Mouse (Mus musculus): Measurements from ENCODE around the gene Ubr4. TPM values are rescaled to one million over a fixed set of nuclear protein-coding genes. Genes with fewer than 3 reads are reported as not detected.

Ubr4 gene
- total and polyA plus RNA-seq, 2 experiments from 2014 or later: 41.0 to 80.6 TPM

GRCm38 (mm10) chr4:139446176-139446575, 93.8 kb downstream of the Ubr4 start:
- 54% methylated on average over 2 of the region's 2 CpGs for WGBS
- Histone ChIP-seq H3K27ac (ENCODE audit: low read depth) (no peak overlapping the region), H3K4me1 (ENCODE audit: control insufficient read depth, insufficient read depth) (no peaks in the 10 kb centered on the region), H3K4me2 (ENCODE audit: low read depth, low read length) (no peak overlapping the region), H3K27me3 (ENCODE audit: control insufficient read depth, insufficient read depth, low read length) (no peaks in the 10 kb centered on the region), H3K9ac (replicated peaks; ENCODE audit: low read depth, low read length) (no peak overlapping the region), H3K36me3 (replicated peaks; ENCODE audit: control insufficient read depth, insufficient read depth, low read length) (peaks cover 98% of the 10 kb centered on the region), H3K9me3 (replicated peaks; ENCODE audit: control insufficient read depth, low read length) (no peaks in the 10 kb centered on the region), H3K4me3 (ENCODE audit: low read depth, low read length) (no peak overlapping the region)
- no peak for DNase-seq (ENCODE audit: low spot score)
- no peak for ATAC-seq (ENCODE audit: insufficient read depth, low read depth)
- TF ChIP-seq EP300 (IDR thresholded peaks at IDR 0.05; ENCODE audit: low read depth): no peak
- no peak for TF ChIP-seq CTCF (IDR thresholded peaks at IDR 0.05; ENCODE audit: low read depth)

GRCm38 (mm10) chr4:139446731-139447675, 94.6 kb downstream of the Ubr4 start:
- Histone ChIP-seq H3K4me1 (ENCODE audit: control insufficient read depth, insufficient read depth) (no peaks in the 10 kb centered on the region), H3K4me3 (ENCODE audit: low read depth, low read length) (no peak overlapping the region), H3K36me3 (replicated peaks; ENCODE audit: control insufficient read depth, insufficient read depth, low read length) (peaks cover 98% of the 10 kb centered on the region), H3K4me2 (ENCODE audit: low read depth, low read length) (no peak overlapping the region), H3K9me3 (replicated peaks; ENCODE audit: control insufficient read depth, low read length) (no peaks in the 10 kb centered on the region), H3K27me3 (ENCODE audit: control insufficient read depth, insufficient read depth, low read length) (no peaks in the 10 kb centered on the region), H3K9ac (replicated peaks; ENCODE audit: low read depth, low read length) (no peak overlapping the region), H3K27ac (ENCODE audit: low read depth) (no peak overlapping the region)
- TF ChIP-seq CTCF (IDR thresholded peaks at IDR 0.05; ENCODE audit: low read depth) (no peak), EP300 (IDR thresholded peaks at IDR 0.05; ENCODE audit: low read depth) (no peak)
- no peak for ATAC-seq (ENCODE audit: insufficient read depth, low read depth)
- no peak for DNase-seq (ENCODE audit: low spot score)
- 62% methylated on average over 11 of the region's 11 CpGs for WGBS

- Histone ChIP-seq H3K27me3 (ENCODE audit: control insufficient read depth, insufficient read depth, low read length) (no peaks in the 10 kb centered on the region), H3K9me3 (replicated peaks; ENCODE audit: control insufficient read depth, low read length) (no peaks in the 10 kb centered on the region), H3K9ac (replicated peaks; ENCODE audit: low read depth, low read length) (no peak overlapping the region), H3K4me2 (ENCODE audit: low read depth, low read length) (no peak overlapping the region), H3K4me3 (ENCODE audit: low read depth, low read length) (no peak overlapping the region), H3K4me1 (ENCODE audit: control insufficient read depth, insufficient read depth) (no peaks in the 10 kb centered on the region), H3K36me3 (replicated peaks; ENCODE audit: control insufficient read depth, insufficient read depth, low read length) (peaks cover 99% of the 10 kb centered on the region), H3K27ac (ENCODE audit: low read depth) (no peak overlapping the region)
- DNase-seq (ENCODE audit: low spot score) (no peak), ATAC-seq (ENCODE audit: insufficient read depth, low read depth) (no peak)
- TF ChIP-seq CTCF (IDR thresholded peaks at IDR 0.05; ENCODE audit: low read depth) (no peak), EP300 (IDR thresholded peaks at IDR 0.05; ENCODE audit: low read depth) (no peak)
- WGBS: 92% methylated on average over 8 of the region's 8 CpGs
These were observed 100.7 kb downstream of the Ubr4 start for GRCm38 (mm10) chr4:139452944-139453700.

- Histone ChIP-seq H3K4me1 (ENCODE audit: control insufficient read depth, insufficient read depth) (no peaks in the 10 kb centered on the region), H3K9ac (replicated peaks; ENCODE audit: low read depth, low read length) (no peak overlapping the region), H3K4me3 (ENCODE audit: low read depth, low read length) (no peak overlapping the region), H3K27me3 (ENCODE audit: control insufficient read depth, insufficient read depth, low read length) (no peaks in the 10 kb centered on the region), H3K27ac (ENCODE audit: low read depth) (no peak overlapping the region), H3K36me3 (replicated peaks; ENCODE audit: control insufficient read depth, insufficient read depth, low read length) (peaks cover 99% of the 10 kb centered on the region), H3K4me2 (ENCODE audit: low read depth, low read length) (no peak overlapping the region), H3K9me3 (replicated peaks; ENCODE audit: control insufficient read depth, low read length) (no peaks in the 10 kb centered on the region)
- 92% methylated on average over 6 of the region's 6 CpGs for WGBS
- DNase-seq (ENCODE audit: low spot score): no peak
- no peak for TF ChIP-seq EP300 (IDR thresholded peaks at IDR 0.05; ENCODE audit: low read depth)
- TF ChIP-seq CTCF (IDR thresholded peaks at IDR 0.05; ENCODE audit: low read depth): no peak
- ATAC-seq (ENCODE audit: insufficient read depth, low read depth): no peak
These were observed 101.9 kb downstream of the Ubr4 start for GRCm38 (mm10) chr4:139454339-139454738.

GRCm38 (mm10) chr4:139459970-139460369, 107.6 kb downstream of the Ubr4 start:
- Histone ChIP-seq H3K9me3 (replicated peaks; ENCODE audit: control insufficient read depth, low read length) (no peaks in the 10 kb centered on the region), H3K27ac (ENCODE audit: low read depth) (no peak overlapping the region), H3K27me3 (ENCODE audit: control insufficient read depth, insufficient read depth, low read length) (no peaks in the 10 kb centered on the region), H3K4me1 (ENCODE audit: control insufficient read depth, insufficient read depth) (no peaks in the 10 kb centered on the region), H3K4me2 (ENCODE audit: low read depth, low read length) (no peak overlapping the region), H3K4me3 (ENCODE audit: low read depth, low read length) (no peak overlapping the region), H3K36me3 (replicated peaks; ENCODE audit: control insufficient read depth, insufficient read depth, low read length) (peaks cover 99% of the 10 kb centered on the region), H3K9ac (replicated peaks; ENCODE audit: low read depth, low read length) (no peak overlapping the region)
- DNase-seq (ENCODE audit: low spot score): no peak
- whole genome bisulfite sequencing: 85% methylated on average over 15 of the region's 15 CpGs
- no peak for ATAC-seq (ENCODE audit: insufficient read depth, low read depth)
- no peak for TF ChIP-seq EP300 (IDR thresholded peaks at IDR 0.05; ENCODE audit: low read depth)
- TF ChIP-seq CTCF (IDR thresholded peaks at IDR 0.05; ENCODE audit: low read depth): no peak
